Mouse (Mus musculus) CH12.LX (cell line): ENCODE measurements around the gene B3gnt6. TPM values are rescaled to one million over a fixed set of nuclear protein-coding genes. Genes with fewer than 3 reads are reported as not detected.

Experiments used
- DNase-seq: peaks from one replicate; pipeline ENCODE4 v3.0.0-alpha.2; 2013; ENCODE audit errors: extremely low read depth
- H3K27ac ChIP-seq: 2 replicates; pipeline ENCODE4 v1.5.1; 2012; ENCODE audit warnings: low read depth, mild to moderate bottlenecking, control low read depth, moderate library complexity; ENCODE audit not compliant: insufficient read depth
- H3K27me3 ChIP-seq: replicated peaks from 2 replicates; pipeline ENCODE3; 2012; ENCODE audit warnings: inconsistent platforms
- H3K36me3 ChIP-seq, 2 experiments: replicated peaks in 1 of 2; 2 replicates each; pipeline versions ENCODE3 to v1.6.1; 2012; ENCODE audit warnings: inconsistent platforms in 1 of 2, low read length in 1 of 2, mild to moderate bottlenecking in 1 of 2, mixed read lengths in 1 of 2, moderate library complexity in 1 of 2; ENCODE audit not compliant: control insufficient read depth in 1 of 2, insufficient read depth in 1 of 2
- H3K4me1 ChIP-seq, 2 experiments: 2 replicates each; pipeline ENCODE4 v1.6.1; 2012; ENCODE audit warnings: inconsistent platforms in 1 of 2, moderate library complexity in 1 of 2; ENCODE audit not compliant: insufficient read depth in 2 of 2, control insufficient read depth in 1 of 2
- H3K4me2 ChIP-seq: 2 replicates; pipeline ENCODE4 v1.6.1; 2012; ENCODE audit warnings: low read depth, mild to moderate bottlenecking, control low read depth; ENCODE audit not compliant: poor library complexity, insufficient read depth, severe bottlenecking
- H3K4me3 ChIP-seq, 3 experiments: fragments of 150-350 bp in 1 of 3; sonication (generic) in 1 of 3; replicated peaks in 1 of 3; 2 replicates each; pipeline versions ENCODE3 to v1.5.1; 2011 to 2012; ENCODE audit warnings: low read depth in 2 of 3, low read length in 2 of 3, mild to moderate bottlenecking in 2 of 3, moderate library complexity in 2 of 3, control low read depth in 1 of 3, improper control_type of control experiment in 1 of 3, inconsistent platforms in 1 of 3, mixed read lengths in 1 of 3; ENCODE audit not compliant: poor library complexity in 1 of 3
- H3K79me2 ChIP-seq: replicated peaks from 2 replicates; pipeline ENCODE4 v1.6.1; 2012; ENCODE audit warnings: mild to moderate bottlenecking, moderate library complexity; ENCODE audit not compliant: control insufficient read depth, poor library complexity, insufficient read depth, severe bottlenecking; ENCODE audit errors: extremely low read depth
- H3K9ac ChIP-seq: 2 replicates; pipeline ENCODE4 v1.6.1; 2012; ENCODE audit warnings: low read depth, mild to moderate bottlenecking, control low read depth, moderate library complexity; ENCODE audit not compliant: insufficient read depth
- H3K9me3 ChIP-seq: replicated peaks from 2 replicates; pipeline ENCODE3; 2012; ENCODE audit warnings: low read length, inconsistent platforms, mixed read lengths
- CHD2 ChIP-seq: IDR thresholded peaks from 2 replicates; pipeline ENCODE4 v1.6.1; 2011; ENCODE audit warnings: low read length, improper control_type of control experiment
- CTCF ChIP-seq, 2 experiments: IDR thresholded peaks in 1 of 2; conservative IDR thresholded peaks in 1 of 2; 2 replicates each; pipeline ENCODE4 v1.5.1; 2011 to 2012; ENCODE audit warnings: low read depth in 2 of 2, low read length in 2 of 2, improper control_type of control experiment in 1 of 2, inconsistent platforms in 1 of 2, mild to moderate bottlenecking in 1 of 2, moderate library complexity in 1 of 2
- GABPA ChIP-seq: IDR thresholded peaks from 2 replicates; pipeline ENCODE4 v1.6.1; 2012; ENCODE audit warnings: low read depth, low read length, improper control_type of control experiment, inconsistent platforms; ENCODE audit not compliant: insufficient replicate concordance
- IRF4 ChIP-seq: IDR thresholded peaks from 2 replicates; pipeline ENCODE4 v1.6.1; 2014; ENCODE audit warnings: low read depth, mild to moderate bottlenecking, inconsistent platforms, low read length, improper control_type of control experiment
- JUND ChIP-seq: conservative IDR thresholded peaks from 2 replicates; pipeline ENCODE4 v1.6.1; 2011; ENCODE audit warnings: low read depth, low read length, improper control_type of control experiment
- KAT2A ChIP-seq: IDR thresholded peaks from 2 replicates; pipeline ENCODE4 v1.6.1; 2012; ENCODE audit warnings: low read length, improper control_type of control experiment, inconsistent platforms; ENCODE audit not compliant: insufficient replicate concordance
- MAX ChIP-seq: IDR thresholded peaks from 2 replicates; pipeline ENCODE4 v1.6.1; 2011; ENCODE audit warnings: low read length, improper control_type of control experiment
- MAZ ChIP-seq: IDR thresholded peaks from 2 replicates; pipeline ENCODE4 v1.6.1; 2012; ENCODE audit warnings: low read depth, mild to moderate bottlenecking, inconsistent platforms, low read length, improper control_type of control experiment, moderate library complexity
- MEF2A ChIP-seq: IDR thresholded peaks from 2 replicates; pipeline ENCODE4 v1.6.1; 2014; ENCODE audit warnings: low read depth, mild to moderate bottlenecking, inconsistent platforms, low read length, improper control_type of control experiment, borderline replicate concordance
- NRF1 ChIP-seq: IDR thresholded peaks from 2 replicates; pipeline ENCODE4 v1.6.1; 2014; ENCODE audit warnings: low read depth, mild to moderate bottlenecking, inconsistent platforms, low read length, improper control_type of control experiment, moderate library complexity
- RAD21 ChIP-seq: IDR thresholded peaks from 2 replicates; pipeline ENCODE4 v1.6.1; 2011; ENCODE audit warnings: low read depth, mild to moderate bottlenecking, low read length, improper control_type of control experiment, moderate library complexity
- RCOR1 ChIP-seq: conservative IDR thresholded peaks from 2 replicates; pipeline ENCODE4 v1.6.1; 2012; ENCODE audit warnings: low read depth, mild to moderate bottlenecking, inconsistent platforms, low read length, improper control_type of control experiment
- SIN3A ChIP-seq: IDR thresholded peaks from 2 replicates; pipeline ENCODE4 v1.6.1; 2012; ENCODE audit warnings: low read length, improper control_type of control experiment, inconsistent platforms
- SMC3 ChIP-seq: IDR thresholded peaks from 2 replicates; pipeline ENCODE4 v1.6.1; 2011; ENCODE audit warnings: low read depth, low read length, improper control_type of control experiment
- TBP ChIP-seq: conservative IDR thresholded peaks from 2 replicates; pipeline ENCODE4 v1.6.1; 2011; ENCODE audit warnings: low read depth, low read length, improper control_type of control experiment
- TCF12 ChIP-seq: IDR thresholded peaks from 2 replicates; pipeline ENCODE4 v1.6.1; 2014; ENCODE audit warnings: low read depth, mild to moderate bottlenecking, inconsistent platforms, low read length, improper control_type of control experiment
- USF1 ChIP-seq: IDR thresholded peaks from 2 replicates; pipeline ENCODE4 v1.6.1; 2014; ENCODE audit warnings: low read depth, mild to moderate bottlenecking, inconsistent platforms, low read length, improper control_type of control experiment
- USF2 ChIP-seq: conservative IDR thresholded peaks from 2 replicates; pipeline ENCODE4 v1.6.1; 2011; ENCODE audit warnings: low read depth, low read length, improper control_type of control experiment
- ZKSCAN1 ChIP-seq: IDR thresholded peaks from 2 replicates; pipeline ENCODE4 v1.6.1; 2012; ENCODE audit warnings: low read depth, inconsistent platforms, low read length, improper control_type of control experiment, borderline replicate concordance
- ZMIZ1 ChIP-seq: IDR thresholded peaks from 2 replicates; pipeline ENCODE4 v1.6.1; 2012; ENCODE audit warnings: low read depth, mild to moderate bottlenecking, inconsistent platforms, low read length, improper control_type of control experiment
- ZNF384 ChIP-seq: IDR thresholded peaks from 2 replicates; pipeline ENCODE4 v1.6.1; 2012; ENCODE audit warnings: low read depth, low read length, improper control_type of control experiment, inconsistent platforms
- dilution Hi-C: fragments of 300-500 bp; cut with MboI; formaldehyde crosslinking; loops from 2 replicates; pipeline ENCODE4 v1.14.3; 2020; ENCODE audit warnings: low sequenced_read_pairs; ENCODE audit not compliant: extremely low pct_unique_long_range_greater_than_20kb, extremely low pct_ligation_motif_present
- in situ Hi-C: fragments of 300-500 bp; cut with MboI; formaldehyde crosslinking; loops from 3 replicates; pipeline ENCODE4 v1.14.3; 2019; ENCODE audit warnings: low sequenced_read_pairs, low pct_ligation_motif_present, low pct_unique_long_range_greater_than_20kb, mixed read lengths
- polyA plus RNA-seq: library from polyadenylated mRNA; unstranded; fragments of >175 nt; gene quantifications from 2 replicates; pipeline ENCODE4 v1.2.1, GENCODE M21; 2012; ENCODE audit warnings: low read depth; ENCODE audit not compliant: insufficient read length
- total RNA-seq, 2 experiments: library from RNA; depleted of rRNA; stranded (reverse); fragments of 300-350 nt in 1 of 2; fragments of >200 nt in 1 of 2; gene quantifications; 2 replicates each; pipeline ENCODE4 v1.2.3; 2012 to 2014

Gene B3gnt6
- total RNA-seq (2012; rRNA removed) = not detected in 2 replicates
- not detected in 2 replicates for total RNA-seq (2014; rRNA removed)
- not detected in 2 replicates for polyA plus RNA-seq

GRCm38 (mm10) chr7:98199381-98199780 is at the start of gene B3gnt6:
B3gnt6 (minus strand) TSS chr7:98199481.
- Histone ChIP-seq H3K4me2 (no peak within 1 kb of the TSS), H3K4me3 (no peak within 1 kb of the TSS), H3K9ac (no peak within 1 kb of the TSS), H3K27me3 (no peaks in the 10 kb centered on the region), H3K36me3 (no peaks in the 10 kb centered on the region), H3K9me3 (no peaks in the 10 kb centered on the region), H3K79me2 (no peaks in the 10 kb centered on the region), H3K27ac (no peak within 1 kb of the TSS), H3K4me1 (no peaks in the 10 kb centered on the region)
- DNase-seq = no peak
- TF ChIP-seq RAD21 (no peak), USF2 (no peak), MEF2A (no peak), IRF4 (no peak), ZNF384 (no peak), KAT2A (no peak), USF1 (no peak), SMC3 (no peak), TBP (no peak), JUND (no peak), NRF1 (no peak), ZMIZ1 (no peak), SIN3A (no peak), CTCF (conservative IDR thresholded peaks at IDR 0.05 in 1 of 2, IDR thresholded peaks at IDR 0.05 in 1 of 2; ENCODE audit: low read depth in 2 of 2, low read length in 2 of 2) (no peak), TCF12 (no peak), MAZ (no peak), MAX (no peak), ZKSCAN1 (no peak), RCOR1 (no peak), GABPA (no peak)
- in situ Hi-C loops = no loop called here
- dilution Hi-C loops = no loop called here

- no peak for DNase-seq
- dilution Hi-C loops (no loop called here), in situ Hi-C loops (no loop called here)
Measured at GRCm38 (mm10) chr7:98236686-98237359, 37.5 kb upstream of the B3gnt6 start.

More at GRCm38 (mm10) chr7:98236686-98237359, 37.5 kb upstream of the B3gnt6 start:
- H3K4me2 ChIP-seq = no peak overlapping the region
- H3K9me3 ChIP-seq = no peaks in the 10 kb centered on the region
- TF ChIP-seq SIN3A = no peak
- TF ChIP-seq CHD2 = no peak
- H3K79me2 ChIP-seq = no peaks in the 10 kb centered on the region
- no peak overlapping the region for H3K4me3 ChIP-seq
- no peak overlapping the region for H3K27ac ChIP-seq
- peaks cover 0 to 1% of the 10 kb centered on the region in 2 experiments for H3K36me3 ChIP-seq
- H3K4me1 ChIP-seq = no peaks in the 10 kb centered on the region
- no peak overlapping the region for H3K9ac ChIP-seq
- H3K27me3 ChIP-seq = no peaks in the 10 kb centered on the region
